Mouse (Mus musculus) heart, embryonic 15.5 days (tissue): ENCODE measurements around the gene Dlx3. TPM values are rescaled to one million over a fixed set of nuclear protein-coding genes. Genes with fewer than 3 reads are reported as not detected.

Experiments used
- ATAC-seq: fragments of 200-750 bp; cut with Nextera tagmentation; replicated peaks from 2 replicates; pipeline ENCODE4 v1.8.0; 2017; ENCODE audit warnings: low read depth, moderate TSS enrichment; ENCODE audit not compliant: insufficient number of reproducible peaks, insufficient read depth, low FRiP score
- H3K27ac ChIP-seq: fragments of 300-500 bp; sonication (generic); 2 replicates; pipeline ENCODE4 v1.5.1; 2015; ENCODE audit warnings: mild to moderate bottlenecking, inconsistent platforms
- H3K27me3 ChIP-seq: fragments of 300-500 bp; sonication (generic); 2 replicates; pipeline ENCODE4 v1.6.1; 2015; ENCODE audit warnings: inconsistent platforms
- H3K36me3 ChIP-seq: fragments of 300-500 bp; sonication (generic); 2 replicates; pipeline ENCODE4 v1.6.1; 2015; ENCODE audit warnings: mild to moderate bottlenecking, inconsistent platforms
- H3K4me1 ChIP-seq: fragments of 300-500 bp; sonication (generic); replicated peaks from 2 replicates; pipeline ENCODE4 v1.6.1; 2015; ENCODE audit warnings: inconsistent platforms
- H3K4me2 ChIP-seq: fragments of 300-500 bp; sonication (generic); 2 replicates; pipeline ENCODE4 v1.6.1; 2015; ENCODE audit warnings: inconsistent platforms, mild to moderate bottlenecking, moderate library complexity
- H3K4me3 ChIP-seq: fragments of 300-500 bp; sonication (generic); 2 replicates; pipeline ENCODE4 v1.5.1; 2015; ENCODE audit warnings: mild to moderate bottlenecking, inconsistent platforms
- H3K9ac ChIP-seq: fragments of 300-500 bp; sonication (generic); 2 replicates; pipeline ENCODE4 v1.6.1; 2015; ENCODE audit warnings: mild to moderate bottlenecking, inconsistent platforms
- H3K9me3 ChIP-seq: fragments of 300-500 bp; sonication (generic); replicated peaks from 2 replicates; pipeline ENCODE4 v1.6.1; 2016; ENCODE audit warnings: inconsistent platforms
- WGBS: fragments of 180-500 bp; shearing (Covaris S2); methylation state at CpG from one replicate; pipeline ENCODE4 v1.1.7; 2015; ENCODE audit warnings: mixed read lengths; 5-methylcytosine and 5-hydroxymethylcytosine counted together
- polyA plus RNA-seq: library from polyadenylated mRNA; unstranded; fragments of >200 nt; fragmentation: Nextera tagmentation; extraction: Ambion mirVana; gene quantifications from 2 replicates; pipeline ENCODE4 v1.2.1, GENCODE M21; 2015

Gene Dlx3
- polyA plus RNA-seq, 1 experiment from 2014 or later: 0.08 TPM

GRCm38 (mm10) chr11:95093077-95093476 lies 26.8 kb upstream of the Dlx3 start:
- no peak overlapping the region for H3K4me2 ChIP-seq
- H3K9me3 ChIP-seq: no peaks in the 10 kb centered on the region
- no peak overlapping the region for H3K4me3 ChIP-seq
- no peak overlapping the region for H3K27ac ChIP-seq
- peaks cover 36% of the 10 kb centered on the region for H3K4me1 ChIP-seq
- no peak for ATAC-seq
- no peaks in the 10 kb centered on the region for H3K36me3 ChIP-seq
- no peak overlapping the region for H3K9ac ChIP-seq
- no peaks in the 10 kb centered on the region for H3K27me3 ChIP-seq
- WGBS: 40% methylated on average over 5 of the region's 5 CpGs

GRCm38 (mm10) chr11:95095596-95095995 lies 24.3 kb upstream of the Dlx3 start:
- H3K9me3 ChIP-seq: no peaks in the 10 kb centered on the region
- peaks cover 22% of the 10 kb centered on the region for H3K4me1 ChIP-seq
- ATAC-seq: no peak
- H3K27me3 ChIP-seq: no peaks in the 10 kb centered on the region
- H3K9ac ChIP-seq: no peak overlapping the region
- no peaks in the 10 kb centered on the region for H3K36me3 ChIP-seq
- H3K4me3 ChIP-seq: no peak overlapping the region
- H3K4me2 ChIP-seq: no peak overlapping the region
- WGBS: 81% methylated on average over 10 of the region's 10 CpGs
- H3K27ac ChIP-seq: no peak overlapping the region

GRCm38 (mm10) chr11:95096608-95097373 lies 23.1 kb upstream of the Dlx3 start:
- no peak overlapping the region for H3K9ac ChIP-seq

GRCm38 (mm10) chr11:95097889-95098288 lies 22.0 kb upstream of the Dlx3 start:
- WGBS: 65% methylated on average over 6 of the region's 6 CpGs
- H3K36me3 ChIP-seq: no peaks in the 10 kb centered on the region
- no peak overlapping the region for H3K4me2 ChIP-seq
- peaks cover 23% of the 10 kb centered on the region for H3K4me1 ChIP-seq
- H3K27me3 ChIP-seq: no peaks in the 10 kb centered on the region
- no peak overlapping the region for H3K9ac ChIP-seq
- no peaks in the 10 kb centered on the region for H3K9me3 ChIP-seq
- H3K4me3 ChIP-seq: no peak overlapping the region
- H3K27ac ChIP-seq: no peak overlapping the region
- no peak for ATAC-seq

More at GRCm38 (mm10) chr11:95096608-95097373, 23.1 kb upstream of the Dlx3 start:
- no peaks in the 10 kb centered on the region for H3K27me3 ChIP-seq
- H3K36me3 ChIP-seq: no peaks in the 10 kb centered on the region
- no peaks in the 10 kb centered on the region for H3K9me3 ChIP-seq
- H3K4me2 ChIP-seq: peak overlapping the region; percentile 6; the same call in 1 of the 2 replicates
- WGBS: 49% methylated on average over 4 of the region's 4 CpGs
- no peak overlapping the region for H3K4me3 ChIP-seq
- H3K27ac ChIP-seq: peak overlapping the region; percentile 46
- peaks cover 24% of the 10 kb centered on the region for H3K4me1 ChIP-seq
- peak; percentile 37 for ATAC-seq

- no peak for ATAC-seq
- H3K4me3 ChIP-seq: no peak overlapping the region
- 0 out of 2 replicates have a peak, but pooled peaks cover 4% of the 10 kb centered on the region for H3K9me3 ChIP-seq
- H3K27me3 ChIP-seq: no peaks in the 10 kb centered on the region
- H3K27ac ChIP-seq: no peak overlapping the region
- WGBS: 79% methylated on average over 5 of the region's 5 CpGs
- H3K4me1 ChIP-seq: peaks cover 21% of the 10 kb centered on the region
- H3K36me3 ChIP-seq: no peaks in the 10 kb centered on the region
- no peak overlapping the region for H3K4me2 ChIP-seq
- H3K9ac ChIP-seq: no peak overlapping the region
Observed at GRCm38 (mm10) chr11:95098346-95099095, 21.4 kb upstream of the Dlx3 start.

- 52% methylated on average over 3 of the region's 3 CpGs for whole genome bisulfite sequencing
- peaks cover 30% of the 10 kb centered on the region for H3K4me1 ChIP-seq
- H3K27me3 ChIP-seq: no peaks in the 10 kb centered on the region
- H3K36me3 ChIP-seq: no peaks in the 10 kb centered on the region
- H3K9me3 ChIP-seq: 0 out of 2 replicates have a peak, but pooled peaks cover 4% of the 10 kb centered on the region
- no peak overlapping the region for H3K27ac ChIP-seq
- H3K4me3 ChIP-seq: no peak overlapping the region
- H3K9ac ChIP-seq: no peak overlapping the region
- no peak overlapping the region for H3K4me2 ChIP-seq
- no peak for ATAC-seq
Observed at GRCm38 (mm10) chr11:95100393-95100792, 19.5 kb upstream of the Dlx3 start.

- no peak overlapping the region for H3K9ac ChIP-seq
- peaks cover 7% of the 10 kb centered on the region; the same call in 1 of the 2 replicates for H3K27me3 ChIP-seq
- no peak overlapping the region for H3K4me2 ChIP-seq
- H3K36me3 ChIP-seq: no peaks in the 10 kb centered on the region
- H3K27ac ChIP-seq: no peak overlapping the region
- H3K4me1 ChIP-seq: peaks cover 34% of the 10 kb centered on the region
- ATAC-seq: no peak
- no peak overlapping the region for H3K4me3 ChIP-seq
- H3K9me3 ChIP-seq: 0 out of 2 replicates have a peak, but pooled peaks cover 4% of the 10 kb centered on the region
- 36% methylated on average over 16 of the region's 16 CpGs for WGBS
Observed at GRCm38 (mm10) chr11:95101071-95101788, 18.7 kb upstream of the Dlx3 start.

GRCm38 (mm10) chr11:95102161-95102904 lies 17.6 kb upstream of the Dlx3 start:
- no peak overlapping the region for H3K4me2 ChIP-seq
- peaks cover 28% of the 10 kb centered on the region for H3K4me1 ChIP-seq
- 0 out of 2 replicates have a peak, but pooled peaks cover 4% of the 10 kb centered on the region for H3K9me3 ChIP-seq
- no peak overlapping the region for H3K4me3 ChIP-seq
- H3K27ac ChIP-seq: no peak overlapping the region
- no peak for ATAC-seq
- no peak overlapping the region for H3K9ac ChIP-seq
- no peaks in the 10 kb centered on the region for H3K36me3 ChIP-seq
- peaks cover 12% of the 10 kb centered on the region; the same call in 1 of the 2 replicates for H3K27me3 ChIP-seq
- WGBS: 88% methylated on average over 19 of the region's 19 CpGs

- Histone ChIP-seq H3K36me3 (no peaks in the 10 kb centered on the region), H3K4me2 (no peak overlapping the region), H3K4me1 (peaks cover 24% of the 10 kb centered on the region), H3K4me3 (no peak overlapping the region), H3K9me3 (0 out of 2 replicates have a peak, but pooled peaks cover 4% of the 10 kb centered on the region), H3K9ac (no peak overlapping the region), H3K27ac (no peak overlapping the region), H3K27me3 (peaks cover 12% of the 10 kb centered on the region; the same call in 1 of the 2 replicates)
- ATAC-seq: no peak
- 42% methylated on average over 6 of the region's 6 CpGs for WGBS
Observed at GRCm38 (mm10) chr11:95104266-95104665, 15.7 kb upstream of the Dlx3 start.

GRCm38 (mm10) chr11:95105274-95105874 lies 14.5 kb upstream of the Dlx3 start:
- H3K4me2 ChIP-seq: peak overlapping the region; percentile 69
- 0 out of 2 replicates have a peak overlapping the region, but pooled peaks have one; percentile 48 for H3K27ac ChIP-seq
- peak overlapping the region; percentile 40 for H3K4me3 ChIP-seq
- peaks cover 24% of the 10 kb centered on the region for H3K4me1 ChIP-seq
- H3K9ac ChIP-seq: peak overlapping the region; percentile 24
- 1% methylated on average over 25 of the region's 25 CpGs for WGBS
- H3K36me3 ChIP-seq: no peaks in the 10 kb centered on the region
- 0 out of 2 replicates have a peak, but pooled peaks cover 4% of the 10 kb centered on the region for H3K9me3 ChIP-seq
- ATAC-seq: peak; percentile 32; the same call in 1 of the 2 replicates
- peaks cover 12% of the 10 kb centered on the region; the same call in 1 of the 2 replicates for H3K27me3 ChIP-seq
